Mouse (Mus musculus): ENCODE measurements at regions not wholly inside any gene's neighbourhood (a gene's known extent, or its start where the extent isn't known, plus 50 kb on each side); places are given as distances from the start of the nearest gene placed in this dataset.

DNA sequence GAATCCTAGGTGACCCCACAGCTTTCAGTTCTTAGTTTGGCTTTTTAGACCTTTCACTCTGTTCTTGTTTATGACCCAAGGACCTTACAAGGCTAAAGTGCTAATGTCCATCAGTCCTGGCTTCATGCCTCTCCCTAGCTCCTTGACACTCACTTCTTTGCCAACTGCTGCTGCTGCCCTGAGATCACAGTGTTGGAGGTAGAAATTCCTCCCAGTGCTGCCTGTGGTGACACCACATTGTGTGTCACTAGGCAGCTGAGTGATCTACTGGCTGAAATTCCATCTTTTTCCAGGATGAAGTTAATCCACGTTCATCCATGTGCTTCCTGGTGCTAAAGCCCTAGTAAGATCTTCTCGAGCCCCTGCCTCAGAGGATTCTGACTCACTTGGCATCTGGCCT is 904.3 kb upstream of the Lrrc6 start:
- TF ChIP-seq CTCF (IDR thresholded peaks at IDR 0.05; ENCODE audit: low read depth, low read length) (no peak), POLR2A (IDR thresholded peaks at IDR 0.05; ENCODE audit: borderline replicate concordance, low read depth, low read length) (no peak)
